Mouse (Mus musculus): ENCODE measurements around the gene Liph. TPM values are rescaled to one million over a fixed set of nuclear protein-coding genes. Genes with fewer than 3 reads are reported as not detected.
A peak's percentile ranks its signal among the peaks of the same experiment; 100 is the strongest.
"Not testable (repeated sequence)": the region's sequence is repeated elsewhere in the genome, so short reads cannot be mapped to it uniquely, and the experiment has no call there.

The Liph gene
- total RNA-seq, 2 experiments from 2014 or later = 0.16 to 0.52 TPM

GRCm38 (mm10) chr16:21977347-21977746, 18.1 kb downstream of the Liph start:
- no peak for DNase-seq (ENCODE audit: low spot score in 2 of 2)

DNA sequence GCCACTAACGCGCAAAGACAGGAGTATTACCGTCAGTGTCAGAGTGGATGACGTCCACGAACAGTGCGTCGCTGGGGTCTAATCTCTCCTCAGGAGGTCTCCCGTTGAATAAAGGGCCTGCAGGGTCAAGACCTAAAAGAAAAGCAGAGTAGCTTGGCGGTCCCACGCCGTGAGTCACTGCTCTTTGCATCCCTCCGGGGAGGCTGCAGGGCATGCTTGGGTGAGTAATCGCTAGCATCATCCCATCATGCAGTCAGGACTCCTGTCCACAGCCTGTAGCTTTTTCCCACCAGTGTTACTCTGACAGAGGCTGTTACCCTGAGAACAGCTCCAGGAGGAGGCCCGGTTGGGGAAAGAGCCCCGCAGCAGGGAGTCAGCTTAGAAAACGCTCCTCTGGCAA, 19.3 kb downstream of the Liph start:
- DNase-seq (ENCODE audit: low spot score in 2 of 2) = peak in 1 of 2 experiments; percentile 16

- DNase-seq (ENCODE audit: low spot score in 2 of 2) = no peak
Observed at GRCm38 (mm10) chr16:21971446-21971845, 24.0 kb downstream of the Liph start.

- no peak for DNase-seq (ENCODE audit: low spot score in 2 of 2)
Observed at GRCm38 (mm10) chr16:21970536-21970935, 24.9 kb downstream of the Liph start.

GRCm38 (mm10) chr16:21969874-21970273, 25.6 kb downstream of the Liph start:
- DNase-seq (ENCODE audit: low spot score in 2 of 2) = no peak

DNA sequence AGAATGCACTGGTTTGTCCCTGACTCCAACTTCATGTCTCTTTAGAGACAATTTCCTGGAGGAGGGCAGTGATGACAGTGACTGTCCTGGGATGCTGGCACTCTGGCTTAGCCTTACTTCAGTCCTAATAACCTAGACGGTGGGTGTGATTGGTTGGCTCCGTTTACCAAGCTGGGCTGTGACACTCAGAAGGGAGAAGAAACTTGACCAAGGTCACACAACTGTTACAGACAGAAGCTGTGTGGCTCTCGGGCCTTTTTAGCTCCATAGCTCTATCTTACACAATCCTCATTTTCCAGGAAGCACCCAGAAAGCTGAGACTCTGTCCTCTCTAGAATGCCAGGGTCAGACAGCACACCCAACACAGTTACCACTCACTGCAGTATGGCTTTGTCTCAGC, 29.9 kb downstream of the Liph start:
- no peak for DNase-seq (ENCODE audit: low spot score in 2 of 2)

DNA sequence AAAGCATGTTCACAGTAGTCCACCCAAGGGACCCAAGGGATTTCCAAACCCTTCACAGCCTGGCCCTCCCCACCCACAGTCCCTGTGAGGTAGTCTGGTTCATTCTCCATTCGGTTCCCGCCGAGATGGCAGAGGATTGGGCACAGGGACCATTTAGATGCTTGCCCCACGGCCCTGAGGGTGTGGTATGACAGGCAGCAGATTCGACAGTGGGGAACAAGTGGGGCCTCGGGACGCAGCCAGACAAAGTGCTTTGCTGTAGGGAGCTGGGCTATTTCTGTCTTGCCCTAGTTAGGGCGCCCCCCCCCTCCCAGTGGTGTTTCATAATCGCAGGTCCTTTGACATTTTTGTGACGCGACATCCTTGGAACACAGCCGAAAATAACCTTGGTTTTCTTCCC, 39.9 kb downstream of the Liph start:
- DNase-seq (ENCODE audit: low spot score in 2 of 2) = no peak

DNA sequence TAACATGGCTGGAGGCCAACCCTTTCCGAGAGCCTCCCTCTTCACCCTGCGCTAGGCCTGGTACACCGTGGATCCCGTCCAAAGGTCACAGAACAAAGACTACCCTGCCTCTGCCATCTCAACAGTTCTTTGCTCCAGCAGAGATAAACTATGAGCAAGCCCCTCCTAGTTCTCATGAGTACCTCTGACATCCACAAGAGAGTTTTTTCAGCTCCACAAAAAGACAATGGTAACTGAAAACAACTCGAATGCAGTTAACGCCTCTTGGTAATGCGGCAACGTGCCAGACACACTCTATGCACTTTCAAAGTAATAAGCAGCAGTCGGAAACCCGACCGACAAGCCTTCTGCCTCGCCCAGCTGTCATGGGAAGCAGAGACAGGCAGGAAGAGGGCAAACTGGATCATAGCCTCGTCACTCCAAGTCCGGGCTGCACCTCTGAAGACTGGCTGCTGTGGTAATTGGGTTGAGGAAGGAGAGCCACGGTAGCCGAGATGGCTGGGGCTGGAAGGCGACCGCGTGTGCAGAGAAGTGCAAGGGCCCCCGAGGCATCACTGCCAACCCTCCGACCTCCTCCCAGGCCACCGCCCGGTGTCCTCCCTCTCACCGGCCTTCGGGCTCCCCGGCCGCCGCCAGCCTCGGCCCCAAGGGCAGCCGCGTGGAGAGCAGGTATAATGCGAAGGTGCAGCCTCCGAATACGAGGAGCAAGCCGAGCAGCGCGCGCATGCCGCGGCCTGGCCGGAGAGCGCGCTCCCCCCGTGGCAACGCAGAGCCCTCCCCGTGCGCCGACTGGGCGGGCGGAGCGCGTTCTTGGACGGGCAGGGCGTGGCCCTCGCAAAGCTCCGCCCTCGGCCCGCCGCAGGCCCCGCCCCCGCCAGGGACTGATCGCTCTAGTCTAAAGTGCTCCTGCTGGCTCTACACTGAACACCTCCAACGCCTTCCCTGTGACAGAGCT, 48.4 kb downstream of the Liph start, which contains the start of gene Tmem41a:
Gene Tmem41a (minus strand): TSS at position 792 of the 955 bp plus-strand sequence.
- DNase-seq (ENCODE audit: low spot score in 2 of 2) = peak; percentile 84 to 88

GRCm38 (mm10) chr16:21928471-21928870, 67.0 kb downstream of the Liph start:
- no peak for DNase-seq (ENCODE audit: low spot score in 2 of 2)

DNA sequence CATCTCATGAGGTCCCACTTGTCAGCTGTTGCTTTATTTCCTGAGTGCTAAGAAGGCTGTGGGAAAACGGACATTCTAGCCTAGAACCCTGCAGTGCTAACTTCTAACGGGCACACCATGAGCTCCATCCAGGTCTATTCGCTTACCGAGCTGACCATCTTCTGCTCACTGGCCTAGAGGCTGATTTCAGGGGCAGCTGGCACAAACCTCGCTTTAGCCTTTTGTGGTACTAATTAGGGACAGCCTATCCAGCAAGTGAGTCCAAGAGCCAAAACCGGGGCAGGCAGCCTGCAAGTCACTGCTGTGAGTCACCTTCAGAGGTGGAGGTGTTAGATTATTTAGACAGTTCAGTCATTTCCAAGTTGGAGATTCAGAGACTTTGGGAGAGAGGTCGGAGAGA, 78.8 kb downstream of the Liph start:
- no peak for DNase-seq (ENCODE audit: low spot score in 2 of 2)

DNA sequence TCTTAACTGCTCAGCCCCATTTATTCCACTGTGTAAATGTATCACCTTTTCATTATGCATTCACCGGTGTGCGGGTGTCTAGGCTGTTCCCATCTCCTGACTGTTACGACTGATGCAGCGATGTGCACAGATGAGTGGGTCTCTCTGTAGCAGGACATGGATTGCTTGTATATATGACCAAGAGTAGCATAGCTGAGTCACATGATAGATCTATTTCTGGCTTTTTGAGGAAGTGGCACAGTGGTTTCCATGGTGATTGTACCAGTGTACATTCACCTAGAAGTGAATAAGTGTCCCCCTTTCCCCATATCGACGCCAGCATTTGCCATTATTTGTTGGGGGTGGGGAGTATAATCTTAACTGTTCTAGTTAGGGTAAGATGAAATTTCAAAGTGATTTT, 82.1 kb downstream of the Liph start:
- no peak for DNase-seq (ENCODE audit: low spot score in 2 of 2)

DNA sequence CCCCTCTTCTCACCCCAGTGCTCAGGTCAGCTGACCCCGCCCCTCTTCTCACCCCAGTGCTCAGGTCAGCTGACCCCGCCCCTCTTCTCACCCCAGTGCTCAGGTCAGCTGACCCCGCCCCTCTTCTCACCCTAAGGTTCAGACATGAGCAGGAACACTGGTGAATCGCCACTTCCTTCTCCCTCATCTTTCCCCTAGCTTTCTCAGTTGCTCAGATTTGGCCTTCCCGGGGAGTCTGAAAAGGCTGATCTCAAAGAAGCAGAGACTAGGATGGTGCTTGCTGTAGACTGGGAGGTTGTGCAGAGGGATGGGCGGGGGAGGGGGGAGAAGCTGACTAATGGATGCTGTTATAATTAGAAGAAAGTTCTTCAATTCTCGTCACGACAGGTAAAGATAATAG, 86.6 kb downstream of the Liph start:
- not testable (repeated sequence) for DNase-seq (ENCODE audit: low spot score in 2 of 2)

DNA sequence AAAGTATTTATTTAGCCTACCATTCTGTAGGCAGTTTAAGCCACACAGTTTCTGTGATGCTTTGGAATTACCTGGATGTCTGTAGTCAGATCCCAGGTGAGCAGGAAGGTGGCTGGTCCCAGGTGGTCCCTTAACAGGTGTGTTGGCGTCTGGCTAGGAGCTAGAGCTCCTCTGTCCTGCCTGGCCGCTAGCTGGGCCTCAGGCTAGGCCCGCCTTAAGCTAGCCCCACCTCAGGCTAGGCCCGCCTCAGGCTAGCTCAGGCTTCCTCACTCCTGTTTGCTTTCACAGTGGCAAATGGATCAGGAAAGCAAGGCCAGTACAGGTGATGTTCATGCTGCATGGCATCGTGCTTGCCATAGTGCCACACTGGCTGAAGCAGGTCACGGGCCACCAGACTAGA, 88.6 kb downstream of the Liph start:
- no peak for DNase-seq (ENCODE audit: low spot score in 2 of 2)

- DNase-seq (ENCODE audit: low spot score in 2 of 2) = no peak
Observed at GRCm38 (mm10) chr16:21905996-21906395, 89.5 kb downstream of the Liph start.

- no peak for DNase-seq (ENCODE audit: low spot score in 2 of 2)
Observed at GRCm38 (mm10) chr16:21904636-21905035, 90.8 kb downstream of the Liph start.

Other genes with a start within 250 kb of the Liph start
- 1 to 10 TPM; 4.0 to 4.7 TPM for gene Ehhadh, start 207.9 kb downstream of the Liph start, total RNA-seq (2021)
- gene Map3k13, start 201.3 kb downstream of the Liph start, total RNA-seq (2021) = under 1 TPM; 0.66 to 0.73 TPM
- 1 to 10 TPM; 8.6 to 9.1 TPM for gene Tmem41a, start 48.1 kb downstream of the Liph start, total RNA-seq (2021)
- 10 to 100 TPM; 24.1 to 28.0 TPM for gene Senp2, start 13.8 kb upstream of the Liph start, total RNA-seq (2021)
- gene Igf2bp2, start 167.6 kb upstream of the Liph start, total RNA-seq (2021) = 10 to 100 TPM; 32.2 to 33.8 TPM